Mouse (Mus musculus) T-helper 1 cell (primary cell): ENCODE results near the gene Ifitm10.

Source experiments
- in situ Hi-C: fragments of 300-600 bp; cut with MboI, MseI; formaldehyde crosslinking; loops from one replicate; pipeline ENCODE4 v1.15.1; 2025; ENCODE audit warnings: high pct_unique_total_duplicates

The Ifitm10 gene

DNA sequence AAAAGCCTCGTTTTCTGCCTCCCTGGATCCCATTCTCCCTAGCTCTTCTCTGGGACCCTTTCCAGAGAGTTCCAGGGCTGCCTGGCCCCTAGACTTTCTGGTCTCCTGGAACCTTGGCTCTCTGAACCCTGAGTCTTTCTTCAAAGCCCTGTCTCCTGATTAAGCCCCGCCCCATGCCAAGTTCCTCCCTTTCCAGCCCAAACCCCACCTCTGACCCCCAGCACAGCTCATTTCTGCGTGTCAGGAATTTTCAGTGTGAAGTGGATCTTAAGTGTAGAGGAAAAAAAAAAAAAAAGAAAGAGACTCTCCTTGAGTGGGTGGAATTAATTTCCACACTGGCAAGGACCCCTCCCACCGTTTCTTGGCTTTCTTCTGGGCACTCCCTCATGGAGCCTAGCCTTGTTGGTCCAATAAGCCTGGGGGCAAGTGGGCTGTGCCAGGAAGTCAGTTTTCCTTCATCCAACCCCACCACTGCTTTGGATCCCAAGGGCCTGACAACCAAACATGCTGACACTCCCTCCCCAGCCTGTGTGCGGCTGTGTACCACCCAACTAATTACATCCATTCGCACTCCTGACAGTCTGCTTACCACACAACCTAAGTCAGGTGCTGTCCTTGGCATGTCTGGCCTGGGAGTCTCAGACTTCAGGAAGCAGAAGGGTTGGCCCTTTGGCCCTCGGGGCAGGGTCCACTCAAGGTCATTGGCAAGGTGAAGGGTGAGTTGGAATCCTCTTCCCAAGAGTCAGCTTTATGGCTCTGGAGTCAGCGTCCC lies at the start of gene Ifitm10:
Gene Ifitm10 (minus strand): TSS at position 113 of the 772 bp plus-strand sequence.
- in situ Hi-C loops, result no loop called here

DNA sequence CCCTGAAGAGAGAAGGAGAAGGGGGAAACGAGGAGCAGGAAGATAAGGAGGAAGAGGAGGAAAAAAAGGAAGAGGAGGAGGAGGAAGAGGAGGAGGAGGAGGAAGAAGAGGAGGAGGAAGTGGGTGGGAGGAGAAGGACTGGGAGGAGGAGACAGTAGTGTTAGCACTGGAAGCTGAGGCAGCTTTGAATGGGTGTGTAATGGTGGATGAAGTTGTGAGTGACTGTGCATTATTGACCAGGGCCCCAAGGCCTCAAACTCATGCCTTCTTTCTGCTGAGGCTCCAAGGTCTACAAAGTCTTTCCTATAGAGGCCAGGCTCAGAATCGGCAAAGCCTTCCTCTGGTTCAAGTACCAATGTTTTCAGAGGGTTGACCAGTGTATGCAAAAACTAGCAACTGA lies 48.3 kb upstream of the Ifitm10 start:
- in situ Hi-C loops, result no loop called here

DNA sequence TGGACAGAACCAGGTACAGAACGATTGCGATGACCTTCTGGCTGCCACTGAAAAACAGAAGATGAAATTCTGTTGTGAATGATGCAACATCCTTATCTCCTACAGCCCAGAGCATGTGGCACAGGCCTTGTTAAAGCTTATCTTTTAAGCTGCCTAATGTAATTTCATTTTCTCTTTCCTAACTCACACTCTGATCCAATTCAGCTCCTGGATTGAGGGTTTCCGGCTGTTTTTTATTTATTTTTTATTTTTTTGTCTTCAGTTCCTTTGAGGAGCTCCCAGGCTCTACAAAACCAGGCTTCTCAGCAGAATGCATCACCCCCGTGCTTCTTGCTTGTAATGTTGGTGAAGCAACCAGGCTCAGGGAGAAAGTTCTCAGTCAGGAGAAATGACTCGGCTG lies 46.3 kb upstream of the Ifitm10 start:
- in situ Hi-C loops, result no loop called here

DNA sequence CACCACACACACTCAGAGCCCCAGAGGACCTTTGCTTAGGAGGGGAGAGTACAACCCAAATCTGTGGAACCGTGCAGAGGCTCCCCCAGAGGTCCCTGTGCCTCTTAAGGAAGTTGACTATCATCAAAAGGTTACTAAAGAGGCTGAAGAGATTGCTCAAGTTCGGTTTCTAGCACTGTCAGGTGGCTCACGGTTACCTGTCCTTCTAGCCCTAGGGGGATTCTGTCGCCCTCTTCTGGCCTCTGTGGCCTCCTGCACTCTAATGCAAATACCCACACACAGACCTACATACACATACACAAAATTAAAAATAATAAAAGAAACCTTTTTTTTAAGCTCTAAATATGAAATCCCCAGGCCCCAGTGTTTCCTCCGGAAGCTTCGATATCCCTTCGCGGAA lies 45.1 kb upstream of the Ifitm10 start:
- in situ Hi-C loops, result no loop called here

DNA sequence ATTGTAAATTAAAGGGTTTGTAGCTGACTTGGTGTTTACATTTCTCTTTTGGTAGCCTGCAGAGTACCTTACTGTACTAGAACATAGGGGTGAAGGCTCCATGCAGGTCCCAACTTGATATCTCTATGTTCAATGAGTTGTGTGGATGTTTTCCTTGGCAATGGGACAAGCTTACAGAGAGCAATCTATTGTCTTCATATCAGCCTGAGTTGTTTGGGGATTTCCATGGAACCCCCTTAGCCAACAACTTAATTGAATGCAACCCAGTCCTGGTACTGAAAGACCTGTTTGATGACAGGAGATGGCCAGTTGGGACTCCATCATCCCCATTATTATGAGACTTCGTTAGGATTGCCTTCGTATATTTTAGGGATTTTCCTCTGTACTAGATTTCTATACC lies 44.5 kb upstream of the Ifitm10 start:
- in situ Hi-C loops, result no loop called here

DNA sequence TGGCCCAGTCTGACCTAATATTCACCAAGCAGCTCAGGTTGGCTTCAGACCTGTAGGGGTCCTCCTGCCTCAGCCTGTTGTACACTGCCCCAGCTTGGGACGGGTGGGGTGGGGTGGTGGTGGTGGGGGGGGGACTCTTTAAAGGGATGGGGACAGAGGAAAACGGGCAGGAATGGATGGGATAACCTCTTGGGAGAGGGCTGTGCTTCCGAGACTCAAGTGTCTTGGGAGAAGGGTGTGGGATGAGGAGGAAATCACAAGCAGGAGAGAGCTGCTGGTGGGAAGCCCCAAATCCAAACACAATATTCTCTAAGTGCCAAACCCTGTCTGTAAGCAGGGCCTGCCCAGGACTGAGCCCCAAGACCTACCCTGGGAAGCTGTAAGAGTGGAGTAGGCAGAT lies 42.7 kb upstream of the Ifitm10 start:
- in situ Hi-C loops, result no loop called here

DNA sequence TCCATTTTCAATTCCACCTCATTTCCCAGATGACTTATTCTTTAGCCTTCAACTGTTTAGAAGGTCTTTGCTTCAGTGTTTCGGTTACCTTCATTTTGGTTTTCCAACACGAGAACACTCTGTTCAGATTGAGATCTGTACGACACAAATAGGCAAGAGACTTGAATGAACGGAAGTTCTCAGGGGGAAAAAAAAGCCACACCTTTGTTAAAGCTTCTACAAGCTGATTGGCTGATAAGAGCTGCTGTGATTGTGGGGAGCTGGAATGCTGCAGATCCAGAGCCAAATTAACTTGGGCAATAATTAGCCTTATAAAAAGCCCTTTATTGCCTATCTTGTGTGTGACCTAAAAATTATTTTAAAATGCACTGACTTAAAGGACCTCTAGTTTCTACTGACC lies 41.8 kb upstream of the Ifitm10 start:
- in situ Hi-C loops, result no loop called here

DNA sequence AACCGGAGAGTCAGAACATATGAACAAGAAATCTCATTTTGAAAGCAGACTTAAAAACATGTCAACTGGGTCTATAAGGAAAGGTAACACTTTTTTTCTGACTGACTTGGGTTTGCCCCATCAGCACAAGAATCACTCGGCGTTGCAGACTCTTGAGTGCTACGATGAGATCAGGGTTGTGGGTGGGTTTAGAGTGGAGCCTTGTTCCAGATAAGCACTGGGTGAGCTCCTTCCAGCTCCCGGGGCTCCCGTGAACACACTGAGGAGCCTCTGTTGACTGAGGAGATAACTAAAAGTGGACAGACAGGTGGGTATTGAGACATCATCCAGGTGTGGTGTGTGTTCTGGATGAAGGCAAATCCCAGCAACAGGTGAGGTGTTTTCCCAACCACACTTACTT lies 39.7 kb upstream of the Ifitm10 start:
- in situ Hi-C loops, result no loop called here

DNA sequence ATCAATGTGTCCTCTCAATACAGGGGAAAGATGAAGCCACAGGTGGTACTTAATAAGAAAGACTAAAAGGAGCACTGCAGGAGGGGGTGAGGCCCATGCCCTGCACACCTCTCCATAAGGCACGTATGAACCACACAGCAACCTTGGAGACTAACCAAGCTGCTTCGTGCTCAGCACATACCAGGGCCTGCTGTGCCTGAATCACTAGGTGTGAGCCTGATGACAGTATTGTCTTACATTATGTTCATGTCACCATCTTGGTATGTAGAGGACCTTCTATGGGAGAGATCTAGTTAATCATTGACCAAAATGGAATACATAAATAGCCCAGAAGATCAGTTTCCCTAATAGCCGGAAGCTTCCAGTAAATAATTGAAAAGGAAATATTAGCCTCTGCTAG lies 36.0 kb upstream of the Ifitm10 start:
- in situ Hi-C loops, result loop anchor here (10.0 kb wide), 1 partner anchor 475 kb away; no protein-coding TSS in a partner anchor

DNA sequence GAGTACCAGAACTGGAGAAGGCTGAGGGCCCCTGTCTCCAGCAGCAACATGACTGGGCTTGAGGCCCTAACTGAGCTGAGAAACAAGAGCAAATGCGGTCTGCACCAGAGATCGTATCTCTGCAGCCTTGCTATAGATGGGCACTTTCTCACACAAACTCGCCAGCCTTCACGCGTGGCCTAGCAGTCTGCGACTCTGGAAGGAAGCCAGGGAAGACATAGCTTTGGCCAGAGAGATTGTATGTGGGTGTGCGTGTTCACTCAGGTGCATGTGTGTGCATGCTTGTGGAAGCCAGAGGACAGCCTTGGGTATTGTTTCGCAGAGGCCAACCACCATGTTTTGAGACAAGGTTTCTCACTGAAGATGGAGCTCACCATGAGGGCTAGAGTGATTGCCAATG lies 35.1 kb upstream of the Ifitm10 start:
- in situ Hi-C loops, result loop anchor here (10.0 kb wide), 1 partner anchor 476 kb away; no protein-coding TSS in a partner anchor

DNA sequence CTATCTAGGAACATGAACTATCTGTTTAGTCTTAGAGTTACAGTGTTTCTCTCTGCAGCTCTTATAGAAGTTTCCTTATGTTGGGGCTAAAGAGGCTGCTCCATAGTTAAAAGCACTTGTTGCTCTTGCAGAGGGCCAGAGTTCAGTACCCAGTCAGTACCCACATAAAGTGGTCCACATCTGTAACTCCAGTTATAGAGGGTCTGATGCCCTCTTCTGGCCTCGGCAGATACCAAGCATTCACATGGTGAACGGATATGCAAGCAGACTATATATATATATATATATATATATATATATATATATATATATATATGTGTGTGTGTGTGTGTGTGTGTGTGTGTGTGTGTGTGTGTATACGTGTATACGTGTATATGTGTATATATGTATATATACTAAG lies 34.4 kb upstream of the Ifitm10 start:
- in situ Hi-C loops, result loop anchor here (10.0 kb wide), 1 partner anchor 477 kb away; no protein-coding TSS in a partner anchor

DNA sequence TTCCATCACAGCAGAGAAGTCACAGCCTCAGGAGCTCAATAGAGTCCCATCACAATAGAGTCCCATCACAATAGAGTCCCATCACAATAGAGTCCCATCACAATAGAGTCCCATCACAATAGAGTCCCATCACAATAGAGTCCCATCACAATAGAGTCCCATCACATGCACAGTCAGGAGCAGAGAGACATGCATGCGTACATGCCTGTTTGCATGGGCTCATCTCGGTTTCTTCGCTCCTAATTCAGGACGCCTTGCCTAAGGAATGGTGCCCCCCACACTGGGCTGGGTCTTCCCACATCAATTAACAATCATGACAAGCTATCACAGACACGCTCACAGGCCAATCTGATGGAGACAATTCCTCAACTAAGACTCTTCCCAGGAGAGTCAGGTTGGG lies 31.6 kb upstream of the Ifitm10 start:
- in situ Hi-C loops, result loop anchor here (10.0 kb wide), 1 partner anchor 480 kb away; no protein-coding TSS in a partner anchor

DNA sequence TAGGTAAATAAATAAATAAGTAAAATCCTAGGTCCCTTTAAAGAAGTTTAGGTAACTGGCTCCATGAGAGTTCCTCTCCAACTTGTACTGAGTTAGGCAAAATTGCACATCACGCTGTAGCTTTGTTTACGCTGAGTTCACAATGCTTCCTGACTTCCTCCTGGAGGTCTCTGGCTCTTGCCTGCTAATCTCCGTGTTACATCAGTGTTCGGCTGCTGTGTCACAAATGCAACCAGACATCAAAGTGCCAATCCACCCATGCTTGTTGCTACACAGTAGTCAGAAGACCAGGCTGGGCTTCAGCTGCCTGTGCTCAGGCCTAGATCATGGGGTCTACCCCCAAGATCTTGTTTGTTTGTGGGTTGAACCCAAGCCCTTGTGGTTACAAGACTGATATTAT lies 30.0 kb upstream of the Ifitm10 start:
- in situ Hi-C loops, result loop anchor here (10.0 kb wide), 1 partner anchor 481 kb away; no protein-coding TSS in a partner anchor

DNA sequence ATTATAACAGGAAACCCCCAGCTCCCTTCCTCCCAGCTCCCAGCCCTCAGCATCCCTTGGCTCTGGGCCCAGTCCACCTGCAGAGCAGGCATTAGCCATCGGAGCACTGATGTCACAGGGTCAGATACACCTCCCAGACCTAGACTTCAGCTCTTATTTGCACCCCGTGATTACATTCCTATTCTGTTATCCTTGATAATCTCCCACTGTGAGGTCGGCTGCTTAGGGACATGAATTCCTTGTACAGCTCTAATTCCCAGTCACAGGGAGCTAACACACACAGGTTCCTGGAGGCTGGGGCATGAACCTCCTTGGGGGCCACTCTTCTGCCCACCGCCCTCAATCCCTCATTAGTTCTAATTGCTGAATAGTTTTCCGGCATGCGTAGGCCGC lies 27.2 kb upstream of the Ifitm10 start:
- in situ Hi-C loops, result loop anchor here (10.0 kb wide), 1 partner anchor 484 kb away; no protein-coding TSS in a partner anchor

DNA sequence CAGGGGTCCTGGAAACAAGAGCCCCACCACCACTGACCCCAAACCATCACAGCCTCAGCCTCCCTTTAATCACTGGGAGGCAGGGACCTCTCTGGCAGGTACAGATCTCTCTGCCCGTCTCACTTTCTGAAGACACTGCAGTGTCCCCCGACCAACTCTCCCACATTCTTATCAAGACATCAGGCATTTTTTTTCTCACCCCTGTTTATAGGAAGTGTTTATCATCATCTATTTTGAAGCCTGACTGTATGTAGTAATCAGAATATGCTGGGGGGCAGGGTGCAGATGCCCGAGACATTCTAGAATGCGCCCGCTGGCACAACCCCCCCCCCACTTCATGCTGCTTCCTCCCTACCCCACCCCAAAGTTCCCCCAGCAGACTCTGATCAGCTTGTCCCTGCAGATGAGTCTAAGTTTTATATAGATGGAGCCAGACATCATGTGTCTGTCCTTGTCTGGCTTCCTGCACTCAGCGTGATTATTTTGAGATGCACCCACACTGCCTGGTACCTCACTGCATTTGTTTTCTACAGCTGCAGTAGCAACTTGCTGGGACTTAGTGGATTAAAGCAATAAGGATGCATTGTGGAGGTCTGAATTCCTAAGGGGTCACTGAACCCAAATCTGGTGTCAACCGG lies 26.7 kb upstream of the Ifitm10 start:
- in situ Hi-C loops, result loop anchor here (10.0 kb wide), 1 partner anchor 485 kb away; no protein-coding TSS in a partner anchor

DNA sequence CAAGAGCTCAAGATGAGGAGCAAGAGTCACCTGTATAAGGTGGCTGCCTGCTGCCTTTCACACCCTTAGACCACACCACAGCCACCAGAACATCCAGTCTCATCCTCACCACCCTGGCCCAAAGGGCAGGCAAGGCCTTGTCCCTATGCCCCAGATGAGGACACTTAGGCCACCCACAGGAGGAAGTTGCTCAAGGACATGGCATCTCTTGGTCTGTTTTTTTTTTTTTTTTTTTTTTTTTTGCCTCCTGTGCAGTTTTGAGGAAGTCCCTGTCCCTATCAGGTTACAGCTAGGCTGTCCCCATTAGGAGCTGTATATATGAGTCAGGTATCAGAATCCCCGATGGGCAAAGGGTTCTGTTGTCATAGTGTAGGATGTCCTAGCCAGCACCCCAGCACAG lies 25.7 kb upstream of the Ifitm10 start:
- in situ Hi-C loops, result loop anchor here (5.0 kb wide), 1 partner anchor 48 kb away; no protein-coding TSS in a partner anchor

DNA sequence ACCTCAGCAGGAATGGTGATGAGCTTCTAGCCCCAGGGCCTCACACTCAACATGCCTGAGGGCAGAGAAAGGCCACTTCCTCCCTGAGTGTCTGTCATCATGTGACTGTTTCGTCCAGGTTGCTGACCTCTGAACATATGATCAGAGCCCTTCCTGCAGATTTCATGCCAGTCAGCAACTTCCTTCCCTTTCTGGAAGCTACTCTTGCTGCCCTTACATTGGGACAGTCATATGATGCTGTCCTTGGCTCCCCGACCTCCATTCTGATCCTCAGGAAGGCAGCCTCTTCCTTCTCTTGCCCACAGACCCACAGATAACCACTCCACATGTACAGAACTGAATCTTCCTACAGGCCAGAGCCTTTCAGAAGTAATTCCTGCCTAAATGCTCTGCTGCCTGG lies 24.5 kb upstream of the Ifitm10 start:
- in situ Hi-C loops, result loop anchor here (5.0 kb wide), 1 partner anchor 49 kb away; no protein-coding TSS in a partner anchor

DNA sequence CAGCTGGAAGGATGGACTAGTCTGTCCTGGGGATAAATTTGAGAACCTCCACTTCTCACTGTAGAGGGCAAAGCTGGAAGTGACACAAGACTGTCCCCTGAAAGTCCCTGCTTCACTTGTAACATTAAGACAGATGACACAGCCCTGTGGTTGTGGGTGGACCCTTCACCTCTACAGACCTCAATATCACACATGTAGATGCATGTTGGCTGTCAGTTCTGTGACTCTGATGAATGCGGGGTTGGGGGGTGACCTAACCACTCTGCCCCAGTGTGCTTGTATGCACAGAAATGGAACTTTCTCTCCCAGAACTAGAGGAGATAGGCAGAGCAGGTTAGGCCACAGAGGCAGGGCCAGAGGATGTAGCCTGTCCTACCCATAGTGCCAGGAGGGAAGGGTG lies 23.1 kb upstream of the Ifitm10 start:
- in situ Hi-C loops, result loop anchor here (5.0 kb wide), 1 partner anchor 51 kb away; no protein-coding TSS in a partner anchor

DNA sequence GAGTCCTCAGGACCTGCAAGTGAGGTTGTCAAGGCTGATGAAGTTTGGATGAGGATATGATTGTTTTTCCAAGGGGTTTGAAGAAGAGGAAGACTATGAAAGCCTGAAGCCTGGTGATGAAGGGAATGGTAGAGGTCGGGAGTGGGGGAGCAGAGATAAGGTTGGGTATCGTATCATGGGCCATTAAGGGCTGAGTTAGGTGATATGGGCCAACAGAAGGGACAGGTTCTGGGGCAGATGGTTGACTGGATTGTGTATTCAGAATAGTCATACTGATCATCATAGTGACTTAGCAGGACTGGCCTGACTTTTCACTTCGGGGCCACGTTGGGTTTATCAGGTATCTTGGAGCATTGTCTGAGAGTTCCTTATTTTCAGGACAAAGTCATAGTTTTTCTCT lies 21.9 kb upstream of the Ifitm10 start:
- in situ Hi-C loops, result loop anchor here (5.0 kb wide), 1 partner anchor 52 kb away; no protein-coding TSS in a partner anchor

DNA sequence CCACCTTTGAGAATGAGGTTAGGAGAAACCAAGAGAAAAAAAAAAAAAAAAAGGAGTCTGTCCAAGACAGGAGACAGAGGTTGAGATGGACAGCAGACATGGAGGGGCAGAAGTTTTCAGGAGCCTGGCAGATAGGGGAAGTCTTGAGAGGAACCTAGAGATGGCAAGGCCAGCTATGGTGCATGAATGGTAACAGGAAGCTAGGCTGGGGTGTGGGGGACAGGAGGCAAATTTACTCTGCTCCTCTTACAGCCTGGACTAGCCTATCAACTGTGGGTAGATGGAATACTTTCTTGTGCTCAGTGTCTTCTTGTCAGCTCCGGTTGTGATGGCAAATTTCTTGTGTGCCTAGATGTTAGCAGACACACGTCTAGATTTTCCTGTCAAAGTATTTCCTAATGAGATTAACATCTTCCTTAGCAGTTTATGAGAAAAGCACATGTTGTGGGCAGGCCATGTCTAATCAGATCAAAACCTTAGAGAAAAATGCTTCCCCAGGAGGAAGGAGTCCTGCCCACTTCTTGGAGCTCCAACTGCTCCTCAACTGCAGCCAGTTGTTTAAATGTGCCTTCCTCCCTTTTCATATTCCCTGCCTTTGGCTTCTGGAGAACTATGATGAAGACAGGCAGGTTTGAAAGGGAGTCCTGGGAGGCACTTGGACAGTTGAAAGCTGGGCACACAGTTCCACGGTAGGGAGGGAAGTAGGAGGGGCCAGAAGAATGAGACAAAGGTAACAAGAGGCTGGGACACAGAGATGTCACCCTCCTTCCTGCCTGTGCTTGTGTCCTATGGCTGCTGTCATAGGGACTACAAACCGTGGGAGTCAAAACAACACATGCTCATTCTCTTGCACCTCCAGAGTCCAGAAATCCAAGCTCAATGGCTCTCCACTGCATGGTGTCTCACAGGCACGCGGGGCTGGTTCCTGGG lies 21.0 kb upstream of the Ifitm10 start:
- in situ Hi-C loops, result loop anchor here (5.0 kb wide), 1 partner anchor 53 kb away; no protein-coding TSS in a partner anchor

DNA sequence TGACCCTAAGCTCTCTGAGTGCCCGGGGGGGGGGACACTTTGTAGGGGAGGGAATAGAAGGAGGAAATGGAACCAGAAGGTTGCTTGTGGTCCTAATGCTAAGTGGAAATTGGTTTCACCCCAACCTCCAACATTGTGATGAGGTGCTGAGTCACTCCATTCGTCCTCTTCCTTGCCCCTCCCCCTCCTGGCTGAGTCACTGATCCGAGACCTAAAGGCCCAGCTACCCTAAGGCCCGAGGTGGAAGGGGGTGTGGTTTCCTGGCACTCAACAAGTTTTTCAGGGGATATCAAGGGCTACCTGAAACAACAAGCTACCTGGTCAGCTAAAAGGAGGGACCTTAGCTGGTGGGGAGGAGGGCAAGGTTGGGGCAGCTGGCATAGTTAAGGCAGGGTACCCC lies 19.6 kb upstream of the Ifitm10 start:
- in situ Hi-C loops, result no loop called here
